Mouse (Mus musculus) cortical plate, adult 2 months (tissue): Measurements from ENCODE around the gene Fbxo11. TPM values are rescaled to one million over a fixed set of nuclear protein-coding genes. Genes with fewer than 3 reads are reported as not detected.
"Not testable (repeated sequence)": the region's sequence is repeated elsewhere in the genome, so short reads cannot be mapped to it uniquely, and the experiment has no call there.

Experiments used
- H3K27ac ChIP-seq: fragments of 200-500 bp; 2 replicates; pipeline ENCODE4 v1.5.1; 2012; ENCODE audit warnings: low read length, control low read depth, inconsistent platforms; ENCODE audit not compliant: insufficient read depth
- H3K4me1 ChIP-seq: fragments of 200-500 bp; 2 replicates; pipeline ENCODE4 v1.6.1; 2011; ENCODE audit warnings: low read length; ENCODE audit not compliant: control insufficient read depth, insufficient read depth
- H3K4me3 ChIP-seq: fragments of 200-500 bp; 2 replicates; pipeline ENCODE4 v1.5.1; 2011; ENCODE audit warnings: mild to moderate bottlenecking, low read length, control low read depth; ENCODE audit not compliant: insufficient read depth
- CTCF ChIP-seq: fragments of 200-500 bp; IDR thresholded peaks from 2 replicates; pipeline ENCODE4 v1.5.1; 2011; ENCODE audit warnings: mild to moderate bottlenecking, control low read depth, low read length; ENCODE audit not compliant: insufficient read depth; ENCODE audit errors: extremely low read depth
- POLR2A ChIP-seq: fragments of 200-500 bp; IDR thresholded peaks from 2 replicates; pipeline ENCODE4 v1.6.1; 2011; ENCODE audit warnings: mild to moderate bottlenecking, low read length, control low read depth; ENCODE audit not compliant: insufficient read depth; ENCODE audit errors: extremely low read depth
- polyA plus RNA-seq: library from polyadenylated mRNA; depleted of rRNA; stranded (reverse); fragments of >200 nt; gene quantifications from 2 replicates; pipeline ENCODE4 v1.2.3, GENCODE M21; 2012

The Fbxo11 gene
- polyA plus RNA-seq, 1 experiment, result 70.5 TPM

GRCm38 (mm10) chr17:88050892-88051291, 14.2 kb downstream of the Fbxo11 start:
- TF ChIP-seq POLR2A (no peak), CTCF (no peak)
- Histone ChIP-seq H3K4me3 (no peak overlapping the region), H3K4me1 (no peaks in the 10 kb centered on the region), H3K27ac (no peak overlapping the region)

GRCm38 (mm10) chr17:88050318-88050717, 14.8 kb downstream of the Fbxo11 start:
- TF ChIP-seq CTCF (no peak), POLR2A (no peak)
- H3K4me1 ChIP-seq, result no peaks in the 10 kb centered on the region
- no peak overlapping the region for H3K4me3 ChIP-seq
- H3K27ac ChIP-seq, result no peak overlapping the region

GRCm38 (mm10) chr17:88042099-88043086, 22.7 kb downstream of the Fbxo11 start:
- no peak for TF ChIP-seq CTCF
- no peak for TF ChIP-seq POLR2A
- H3K4me3 ChIP-seq, result no peak overlapping the region
- H3K27ac ChIP-seq, result no peak overlapping the region
- H3K4me1 ChIP-seq, result no peaks in the 10 kb centered on the region; the same call in none of the 2 replicates

DNA sequence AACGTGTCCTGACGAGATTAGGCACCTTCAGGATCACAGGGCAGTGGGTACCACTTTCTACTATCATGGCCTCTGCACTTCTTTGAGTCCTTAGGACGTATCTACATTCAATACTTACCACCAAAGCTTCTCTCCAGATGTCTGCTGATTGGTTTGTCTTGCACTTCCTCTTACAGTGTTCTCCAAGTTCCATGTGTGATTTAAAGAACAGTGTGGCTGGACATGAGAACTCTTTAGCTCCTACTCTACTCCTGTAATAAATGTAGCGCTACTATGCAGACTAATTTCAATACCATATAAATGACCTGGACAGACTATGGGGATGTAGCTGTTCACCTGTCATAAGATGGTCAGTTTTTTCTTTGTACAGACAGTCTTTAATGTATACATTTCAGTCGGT, 24.3 kb downstream of the Fbxo11 start:
- TF ChIP-seq POLR2A (no peak), CTCF (no peak)
- no peak overlapping the region for H3K4me3 ChIP-seq
- no peaks in the 10 kb centered on the region; the same call in none of the 2 replicates for H3K4me1 ChIP-seq
- no peak overlapping the region for H3K27ac ChIP-seq

- no peak for TF ChIP-seq CTCF
- H3K4me1 ChIP-seq, result peaks cover 2% of the 10 kb centered on the region
- no peak overlapping the region for H3K27ac ChIP-seq
- no peak overlapping the region for H3K4me3 ChIP-seq
These were observed 30.7 kb downstream of the Fbxo11 start for GRCm38 (mm10) chr17:88034418-88034817.

DNA sequence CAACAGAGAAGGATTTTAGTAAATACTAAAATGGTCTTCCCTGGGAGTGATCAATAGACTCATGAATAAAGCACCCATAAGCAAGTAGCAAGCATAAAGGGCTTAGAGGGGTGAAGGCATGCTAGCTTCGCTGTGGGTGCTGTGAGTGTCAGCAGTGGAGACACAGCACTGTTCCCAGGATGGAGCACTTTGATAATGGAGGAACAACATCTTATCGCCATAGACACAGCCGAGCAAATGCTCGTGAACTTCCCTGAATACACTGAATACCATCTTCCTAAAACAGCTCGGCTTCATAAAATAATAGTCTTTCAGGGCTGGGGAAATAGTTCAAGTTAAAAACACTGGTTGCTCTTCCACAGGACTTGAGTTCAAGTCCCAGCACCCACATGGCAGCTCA, 33.3 kb downstream of the Fbxo11 start:
- TF ChIP-seq POLR2A (no peak), CTCF (no peak)
- Histone ChIP-seq H3K27ac (no peak overlapping the region), H3K4me1 (peaks cover 2% of the 10 kb centered on the region), H3K4me3 (no peak overlapping the region)

DNA sequence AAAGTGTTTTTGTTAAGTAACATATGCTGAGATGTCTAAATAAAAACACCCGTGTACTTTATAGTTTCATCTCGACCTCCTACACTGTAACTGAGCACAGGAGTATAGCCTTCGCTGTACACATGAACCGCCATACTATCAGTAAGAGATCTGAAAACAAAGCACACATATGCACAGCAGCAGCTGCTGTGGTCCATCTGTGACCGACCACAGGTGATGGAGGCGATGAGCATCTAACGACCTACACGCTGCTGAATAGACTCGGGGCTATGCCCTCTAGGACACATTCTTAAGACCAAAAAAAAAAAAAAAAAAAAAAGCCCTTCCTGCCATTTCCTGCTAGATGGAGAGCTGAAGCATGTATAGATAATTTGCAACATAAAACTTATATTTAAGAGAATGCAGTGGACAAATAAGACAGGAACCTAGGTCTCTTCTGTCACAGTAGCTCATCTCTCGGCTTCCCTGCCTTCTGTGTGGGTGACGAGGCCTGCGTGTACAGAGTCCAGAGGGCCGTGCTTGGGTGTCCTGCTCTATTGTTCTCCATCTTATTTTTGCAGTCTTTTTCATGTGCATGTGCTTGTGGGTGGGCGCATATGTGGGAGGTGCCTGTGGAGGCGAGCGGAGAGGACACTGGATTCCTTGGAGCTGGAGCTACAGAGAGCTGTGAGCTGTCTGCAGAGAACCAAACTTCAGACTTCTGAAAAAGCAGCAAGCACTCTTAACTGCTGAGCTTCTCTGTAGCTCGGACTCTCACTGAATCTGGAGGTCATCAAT, 35.7 kb downstream of the Fbxo11 start:
- TF ChIP-seq CTCF, result no peak
- TF ChIP-seq POLR2A, result no peak
- no peak overlapping the region for H3K27ac ChIP-seq
- H3K4me3 ChIP-seq, result no peak overlapping the region

GRCm38 (mm10) chr17:88025227-88025626, 39.9 kb downstream of the Fbxo11 start:
- Histone ChIP-seq H3K4me3 (no peak overlapping the region), H3K27ac (no peak overlapping the region), H3K4me1 (peaks cover 2% of the 10 kb centered on the region; the same call in 1 of the 2 replicates)
- no peak for TF ChIP-seq CTCF
- no peak for TF ChIP-seq POLR2A

More for the DNA sequence above, 35.7 kb downstream of the Fbxo11 start:
- peaks cover 2% of the 10 kb centered on the region for H3K4me1 ChIP-seq

DNA sequence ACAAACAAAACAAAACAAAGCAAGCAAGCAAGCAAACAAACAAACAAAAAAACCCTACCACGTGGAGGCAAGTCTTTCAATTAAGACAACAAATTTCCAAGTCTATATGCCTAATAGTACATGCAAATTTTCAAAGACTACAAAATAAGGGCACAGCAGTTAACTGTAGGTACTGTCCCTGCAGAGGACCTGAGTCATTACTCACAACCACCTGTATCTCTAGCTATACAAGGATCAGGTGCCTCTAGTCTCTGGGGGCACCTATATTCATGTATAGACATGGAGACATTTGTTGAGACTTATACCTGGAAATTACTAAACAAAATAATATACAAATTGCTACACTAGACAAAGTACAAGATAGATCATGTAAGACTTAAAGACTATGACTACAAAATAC, 41.2 kb downstream of the Fbxo11 start:
- Histone ChIP-seq H3K27ac (no peak overlapping the region), H3K4me3 (no peak overlapping the region), H3K4me1 (peaks cover 4% of the 10 kb centered on the region)
- TF ChIP-seq POLR2A (no peak), CTCF (no peak)

GRCm38 (mm10) chr17:88016027-88016426, 49.1 kb downstream of the Fbxo11 start:
- not testable (repeated sequence) for H3K27ac ChIP-seq, H3K4me3 ChIP-seq, H3K4me1 ChIP-seq
